Mouse (Mus musculus) layer of hippocampus, adult 2 months (tissue): ENCODE data around the gene Lama5. TPM values are rescaled to one million over a fixed set of nuclear protein-coding genes. Genes with fewer than 3 reads are reported as not detected.

Experiments used
- DNase-seq, 2 experiments: peaks; one replicate each; pipeline ENCODE4 v3.0.0; 2022; ENCODE audit warnings: low spot score in 2 of 2
- H3K27ac ChIP-seq: fragments of 200-600 bp; 2 replicates; pipeline ENCODE4 v1.8.1; 2022
- H3K4me3 ChIP-seq: fragments of 200-600 bp; 2 replicates; pipeline ENCODE4 v1.8.1; 2022; ENCODE audit warnings: mild to moderate bottlenecking
- CTCF ChIP-seq: fragments of 200-600 bp; conservative IDR thresholded peaks from 2 replicates; pipeline ENCODE4 v1.8.1; 2022; ENCODE audit warnings: antibody characterized with exemption, mild to moderate bottlenecking, moderate library complexity
- total RNA-seq, 2 experiments: library from RNA; stranded (reverse); gene quantifications; 2 replicates each; pipeline ENCODE4 v1.2.3; 2021

Lama5 gene
- total RNA-seq, 2 experiments from 2014 or later = 6.9 to 8.9 TPM

- no peak for TF ChIP-seq CTCF
- no peak overlapping the region for H3K27ac ChIP-seq
- no peak overlapping the region for H3K4me3 ChIP-seq
- no peak for DNase-seq
Observed at GRCm38 (mm10) chr2:180248947-180249660, 23.4 kb upstream of the Lama5 start.

- no peak overlapping the region for H3K27ac ChIP-seq
Observed at GRCm38 (mm10) chr2:180247916-180248315, 22.3 kb upstream of the Lama5 start.

DNA sequence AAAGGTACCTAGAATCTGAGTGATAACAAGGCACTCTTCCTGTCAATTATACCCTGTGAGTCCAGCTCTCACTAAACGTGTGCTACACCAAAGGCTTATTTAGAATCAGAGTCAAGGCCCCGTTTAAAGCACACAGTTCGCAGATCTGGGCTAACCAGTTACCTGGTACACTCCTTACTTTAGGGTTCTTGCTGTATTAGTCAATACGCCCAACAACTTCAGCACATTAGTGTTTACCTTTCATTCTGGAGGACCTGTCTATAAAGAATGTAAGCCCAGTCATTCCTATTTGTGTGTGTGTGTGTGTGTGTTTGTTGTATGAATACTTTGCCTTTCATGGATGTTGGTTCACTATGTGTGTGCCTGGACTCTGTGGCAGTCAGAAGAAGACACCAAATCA is 17.4 kb upstream of the Lama5 start:
- no peak for TF ChIP-seq CTCF
- no peak for DNase-seq
- no peak overlapping the region for H3K27ac ChIP-seq
- no peak overlapping the region for H3K4me3 ChIP-seq

More at GRCm38 (mm10) chr2:180247916-180248315, 22.3 kb upstream of the Lama5 start:
- H3K4me3 ChIP-seq = no peak overlapping the region
- DNase-seq = no peak
- no peak for TF ChIP-seq CTCF

DNA sequence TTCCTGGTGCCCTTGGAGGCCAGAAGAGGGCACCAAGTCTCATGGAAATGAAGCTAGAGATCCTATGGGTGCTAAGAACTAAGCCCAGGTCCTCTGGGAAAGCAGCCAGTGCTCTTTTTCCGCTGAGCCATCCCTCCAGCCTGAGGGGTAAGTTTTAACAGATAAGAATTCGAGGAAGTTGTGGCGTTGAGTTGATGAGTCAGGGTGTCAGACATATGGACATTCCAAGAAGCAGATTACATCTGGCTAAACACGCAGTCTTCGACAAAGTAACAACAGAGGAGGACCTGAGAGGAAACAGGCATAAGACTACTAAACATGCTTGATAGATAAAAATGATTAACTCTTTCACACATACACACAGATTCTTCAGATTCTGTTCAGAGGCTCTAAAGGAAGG is 12.9 kb upstream of the Lama5 start:
- Histone ChIP-seq H3K4me3 (no peak overlapping the region), H3K27ac (no peak overlapping the region)
- DNase-seq = no peak
- no peak for TF ChIP-seq CTCF

DNA sequence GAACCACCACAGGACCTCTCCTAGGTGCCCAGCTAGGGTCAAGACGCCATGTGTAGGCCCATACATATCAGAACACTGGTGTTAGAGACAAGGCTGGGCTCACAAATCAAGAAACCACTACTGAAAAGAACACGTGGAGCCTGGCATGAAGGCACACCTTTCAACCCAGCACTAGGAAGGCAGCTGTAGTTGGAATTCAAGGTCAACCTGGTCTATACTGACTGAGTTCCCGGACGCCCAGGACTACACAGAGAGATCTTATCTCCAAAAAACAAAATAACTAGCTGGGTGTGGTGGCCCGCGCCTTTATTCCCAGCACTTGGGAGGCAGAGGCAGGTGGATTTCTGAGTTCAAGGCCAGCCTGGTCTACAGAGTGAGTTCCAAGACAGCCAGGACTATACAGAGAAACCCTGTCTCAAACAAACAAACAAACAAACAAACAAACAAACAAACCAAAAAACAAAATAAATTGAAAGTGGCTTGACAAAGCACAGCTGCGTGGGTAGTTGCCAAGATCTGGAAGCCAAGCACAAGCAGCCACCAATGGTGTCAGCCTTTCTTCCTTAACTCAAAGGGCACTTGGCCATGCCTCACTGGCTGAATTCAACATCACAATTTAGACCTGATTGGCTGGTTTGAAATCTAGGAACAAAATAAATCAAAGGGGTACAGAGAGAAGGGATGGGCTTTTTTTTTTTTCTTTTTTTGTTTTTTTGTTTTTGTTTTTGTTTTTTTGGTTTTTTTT is 12.1 kb upstream of the Lama5 start:
- no peak overlapping the region for H3K4me3 ChIP-seq
- TF ChIP-seq CTCF = no peak

DNA sequence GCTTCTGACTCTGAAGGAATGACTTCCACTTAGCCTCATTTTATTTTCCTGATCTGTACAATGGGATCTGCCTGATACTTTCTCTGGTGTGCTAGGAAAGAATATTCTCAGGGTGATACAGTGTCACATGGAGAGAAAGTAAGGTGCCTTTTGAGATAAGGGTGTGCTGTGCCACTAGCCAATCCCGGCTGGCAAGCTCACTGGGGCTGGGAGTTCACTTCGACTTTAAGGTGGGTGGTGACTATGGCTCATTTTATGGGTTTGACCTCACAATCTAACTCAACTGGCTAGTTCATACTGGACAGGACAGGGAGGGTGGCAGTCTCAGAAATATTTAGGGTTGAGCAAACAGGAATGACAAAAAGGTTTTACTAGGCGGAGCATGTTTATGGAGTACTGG is 11.3 kb upstream of the Lama5 start:
- DNase-seq = no peak

More for the DNA sequence above, 12.1 kb upstream of the Lama5 start:
- no peak overlapping the region for H3K27ac ChIP-seq
- DNase-seq = no peak

GRCm38 (mm10) chr2:180236500-180236899 is 10.8 kb upstream of the Lama5 start:
- no peak overlapping the region for H3K4me3 ChIP-seq
- no peak overlapping the region for H3K27ac ChIP-seq
- no peak for DNase-seq
- no peak for TF ChIP-seq CTCF

More for the DNA sequence above, 11.3 kb upstream of the Lama5 start:
- Histone ChIP-seq H3K27ac (no peak overlapping the region), H3K4me3 (no peak overlapping the region)
- TF ChIP-seq CTCF = no peak

DNA sequence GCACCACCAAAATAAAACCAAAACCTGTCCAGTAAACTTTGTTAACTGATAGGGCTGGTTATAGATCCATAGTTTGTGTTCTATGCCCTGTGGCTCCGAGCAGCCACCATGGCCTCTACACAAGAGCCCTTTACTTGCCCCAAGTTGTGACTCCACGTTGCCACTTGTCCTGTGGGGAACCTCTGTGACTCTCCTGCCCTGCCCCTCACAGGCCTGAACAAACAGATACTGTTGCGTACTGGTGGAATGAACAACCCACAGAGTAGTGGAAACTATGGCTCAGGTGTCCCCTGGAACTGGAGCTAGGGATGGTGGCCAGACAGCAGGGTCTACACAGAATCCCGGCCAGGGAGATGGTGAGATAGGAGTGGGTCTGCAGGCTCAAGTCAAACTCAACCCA is 10.1 kb upstream of the Lama5 start:
- no peak overlapping the region for H3K27ac ChIP-seq
- no peak for DNase-seq
- TF ChIP-seq CTCF = no peak
- H3K4me3 ChIP-seq = no peak overlapping the region

GRCm38 (mm10) chr2:180234980-180235379 is 9.3 kb upstream of the Lama5 start:
- no peak for DNase-seq
- no peak overlapping the region for H3K27ac ChIP-seq
- no peak for TF ChIP-seq CTCF
- H3K4me3 ChIP-seq = no peak overlapping the region

DNA sequence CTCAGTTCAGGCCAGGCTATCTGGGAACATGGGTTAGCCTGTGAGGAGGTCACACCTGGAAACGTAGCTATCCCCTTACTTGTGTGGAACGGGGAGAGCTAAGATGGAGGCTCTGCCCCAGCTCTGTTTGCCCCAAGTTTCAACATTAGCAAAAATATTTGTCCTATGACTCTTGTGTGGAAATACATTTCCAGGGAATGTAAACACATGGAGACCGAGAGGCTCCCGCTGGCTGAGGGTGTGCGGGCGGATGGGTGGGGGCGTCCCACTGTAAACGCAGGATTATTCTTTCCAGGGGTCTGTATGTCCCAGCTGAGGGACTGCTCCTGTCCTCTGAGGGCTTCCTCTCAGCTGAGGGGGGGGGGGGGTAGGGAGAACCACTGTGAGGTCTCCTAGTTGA is 8.7 kb upstream of the Lama5 start:
- Histone ChIP-seq H3K4me3 (no peak overlapping the region), H3K27ac (no peak overlapping the region)
- DNase-seq = no peak
- no peak for TF ChIP-seq CTCF

DNA sequence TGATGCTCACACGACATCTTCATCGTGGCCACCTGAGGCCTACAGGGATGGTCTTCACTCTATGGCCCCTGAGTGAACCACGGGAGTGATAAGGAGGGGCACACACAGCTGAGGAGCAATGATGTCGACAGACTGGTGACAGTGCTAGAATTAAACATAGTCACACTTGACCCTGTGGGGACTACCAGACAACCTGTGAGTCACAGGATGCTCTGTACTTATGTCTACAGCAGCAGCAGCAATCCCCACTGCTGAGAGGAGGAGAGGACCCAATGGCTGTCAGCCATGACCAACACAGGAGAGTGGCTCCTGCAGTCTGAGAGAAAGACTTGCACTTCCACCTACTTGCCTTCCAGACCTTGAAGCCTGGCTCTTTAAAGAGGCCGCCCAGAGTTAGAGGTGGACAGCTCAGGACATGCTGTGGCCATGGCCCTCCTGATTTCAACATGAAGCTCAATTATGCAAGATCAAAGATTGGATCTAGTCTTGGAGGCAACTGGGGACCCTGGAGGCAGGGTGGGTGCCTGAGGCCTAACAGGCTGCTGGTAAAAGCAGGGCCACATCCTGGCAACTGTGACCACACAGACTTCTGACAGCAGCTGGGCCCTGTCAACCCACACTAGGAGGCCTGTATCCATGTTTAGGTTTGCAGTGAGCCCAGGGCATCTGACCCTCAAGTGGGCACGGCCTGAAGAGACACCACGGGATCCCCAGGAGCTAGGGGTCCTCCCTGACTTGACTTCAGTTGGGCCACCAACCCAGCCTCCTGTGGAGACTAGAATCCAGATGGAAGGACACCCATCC is 7.6 kb upstream of the Lama5 start:
- no peak for TF ChIP-seq CTCF
- no peak overlapping the region for H3K27ac ChIP-seq
- no peak for DNase-seq
- no peak overlapping the region for H3K4me3 ChIP-seq

GRCm38 (mm10) chr2:180230482-180230881 is 4.8 kb upstream of the Lama5 start:
- no peak for TF ChIP-seq CTCF
- H3K27ac ChIP-seq = no peak overlapping the region
- DNase-seq = no peak
- no peak overlapping the region for H3K4me3 ChIP-seq

DNA sequence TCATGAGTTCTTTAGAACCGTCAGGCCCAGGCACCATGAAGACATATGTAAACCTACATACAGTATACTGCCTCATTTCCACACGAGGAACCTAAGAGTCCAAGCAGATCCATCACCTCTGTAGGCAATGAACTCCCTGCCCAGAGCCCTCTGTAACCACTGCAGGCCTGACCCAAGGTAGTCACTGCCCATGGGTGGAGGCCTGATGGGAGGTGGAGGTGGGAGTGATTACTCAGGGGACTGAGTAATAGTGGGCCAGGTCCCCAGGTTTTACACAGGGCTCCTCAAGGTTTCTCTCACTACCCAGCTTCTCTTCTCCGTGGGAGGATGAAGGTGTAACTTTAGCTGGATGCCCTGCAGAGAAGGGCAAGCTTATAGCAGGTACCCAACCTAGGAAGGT is 3.5 kb upstream of the Lama5 start:
- TF ChIP-seq CTCF = no peak
- Histone ChIP-seq H3K4me3 (no peak overlapping the region), H3K27ac (no peak overlapping the region)
- DNase-seq = no peak
